Mouse (Mus musculus): ENCODE measurements around the gene Mettl6. TPM values are rescaled to one million over a fixed set of nuclear protein-coding genes. Genes with fewer than 3 reads are reported as not detected.
"Not testable (repeated sequence)": the region's sequence is repeated elsewhere in the genome, so short reads cannot be mapped to it uniquely, and the experiment has no call there.

Gene Mettl6
- total and polyA plus RNA-seq, 3 experiments, result 35.6 to 39.2 TPM; not detected in 1

DNA sequence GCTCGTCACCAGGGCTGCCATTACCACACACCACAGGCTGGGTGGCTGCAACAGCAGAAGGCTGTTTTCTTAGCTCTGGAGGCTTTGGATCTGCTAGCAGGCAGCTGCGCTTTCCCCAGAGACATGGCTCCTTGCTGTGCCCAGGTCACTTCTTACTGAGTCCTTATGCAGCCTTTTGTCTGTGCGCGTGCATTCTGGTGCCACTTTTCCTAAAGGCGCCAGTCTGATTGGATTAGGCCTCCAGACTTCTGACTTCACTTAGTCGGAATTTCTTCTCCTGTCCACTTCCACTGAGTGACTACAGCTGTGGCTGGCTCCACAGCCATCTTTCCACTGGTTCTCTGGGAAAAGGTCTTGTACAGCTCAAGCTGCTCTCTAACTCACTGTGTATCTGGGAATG lies 32.0 kb downstream of the Mettl6 start:
- H3K79me2 ChIP-seq (ENCODE audit: control insufficient read depth, insufficient read depth, low read length, poor library complexity), result no peaks in the 10 kb centered on the region
- no peak overlapping the region for H3K9ac ChIP-seq (ENCODE audit: control insufficient read depth, low read depth, low read length, poor library complexity, severe bottlenecking)
- no peaks in the 10 kb centered on the region for H3K4me1 ChIP-seq (ENCODE audit: control insufficient read depth in 1 of 2, insufficient read depth in 2 of 2, low read length in 2 of 2)
- no peak overlapping the region for H3K4me3 ChIP-seq (ENCODE audit: control insufficient read depth in 1 of 2, insufficient read depth in 1 of 2, low read depth in 2 of 2, low read length in 2 of 2)
- no peaks in the 10 kb centered on the region for H3K9me3 ChIP-seq (replicated peaks; ENCODE audit: insufficient read depth, low read length)
- no peak for DNase-seq (ENCODE audit: low read depth, low spot score)
- TF ChIP-seq GABPA (IDR thresholded peaks at IDR 0.05; ENCODE audit: low read depth, low read length) (no peak), USF2 (IDR thresholded peaks at IDR 0.05; ENCODE audit: borderline replicate concordance in 1 of 2, insufficient read depth in 1 of 2, low read depth in 1 of 2, low read length in 2 of 2) (no peak), TAL1 (IDR thresholded peaks at IDR 0.05; ENCODE audit: low read length) (no peak), CHD2 (IDR thresholded peaks at IDR 0.05; ENCODE audit: low read length) (no peak), USF1 (IDR thresholded peaks at IDR 0.05; ENCODE audit: low read depth, low read length) (no peak), UBTF (IDR thresholded peaks at IDR 0.05; ENCODE audit: borderline replicate concordance, insufficient read depth, low read depth, low read length) (no peak)
- H3K36me3 ChIP-seq (ENCODE audit: control insufficient read depth in 1 of 2, insufficient read depth in 2 of 2, low read length in 2 of 2), result no peaks in the 10 kb centered on the region
- H3K27me3 ChIP-seq (ENCODE audit: control insufficient read depth in 1 of 2, insufficient read depth in 2 of 2, low read length in 2 of 2), result no peaks in the 10 kb centered on the region
- no peak overlapping the region for H3K27ac ChIP-seq (ENCODE audit: control insufficient read depth, low read depth, low read length)

DNA sequence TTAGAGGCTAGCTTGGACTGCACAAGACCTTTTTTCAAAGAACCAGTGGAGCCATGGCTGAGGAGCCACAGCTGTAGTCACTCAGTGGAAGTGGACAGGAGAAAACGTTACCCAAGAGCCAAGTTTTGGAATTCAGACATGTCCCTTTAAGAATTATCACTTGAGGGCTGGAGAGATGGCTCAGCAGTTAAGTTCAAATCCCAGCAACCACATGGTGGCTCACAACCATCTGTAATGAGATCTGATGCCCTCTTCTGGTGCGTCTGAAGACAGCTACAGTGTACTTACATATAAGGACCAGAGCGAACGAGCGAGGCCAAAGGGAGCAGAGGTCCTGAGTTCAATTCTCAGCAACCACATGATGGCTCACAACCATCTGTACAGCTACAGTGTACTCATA lies 32.6 kb downstream of the Mettl6 start:
- not testable (repeated sequence) for H3K36me3 ChIP-seq (ENCODE audit: control insufficient read depth in 1 of 2, insufficient read depth in 2 of 2, low read length in 2 of 2); H3K9ac ChIP-seq (ENCODE audit: control insufficient read depth, low read depth, low read length, poor library complexity, severe bottlenecking); H3K79me2 ChIP-seq (ENCODE audit: control insufficient read depth, insufficient read depth, low read length, poor library complexity); H3K9me3 ChIP-seq (replicated peaks; ENCODE audit: insufficient read depth, low read length); H3K27ac ChIP-seq (ENCODE audit: control insufficient read depth, low read depth, low read length); H3K4me1 ChIP-seq (ENCODE audit: control insufficient read depth in 1 of 2, insufficient read depth in 2 of 2, low read length in 2 of 2); H3K27me3 ChIP-seq (ENCODE audit: control insufficient read depth in 1 of 2, insufficient read depth in 2 of 2, low read length in 2 of 2); H3K4me3 ChIP-seq (ENCODE audit: control insufficient read depth in 1 of 2, insufficient read depth in 1 of 2, low read depth in 2 of 2, low read length in 2 of 2)
- TF ChIP-seq MYC (IDR thresholded peaks at IDR 0.05; ENCODE audit: low read depth, low read length) (peak; percentile 39; the same call in 1 of the 2 replicates), RAD21 (IDR thresholded peaks at IDR 0.05; ENCODE audit: low read depth, low read length) (peak; percentile 30), SMC3 (IDR thresholded peaks at IDR 0.05; ENCODE audit: low read depth, low read length) (peak; percentile 62), CTCF (IDR thresholded peaks at IDR 0.05 in 2 of 3, conservative IDR thresholded peaks at IDR 0.05 in 1 of 3; ENCODE audit: control insufficient read depth in 1 of 3, insufficient read depth in 1 of 3, low read depth in 2 of 3, low read length in 3 of 3, poor library complexity in 1 of 3, severe bottlenecking in 1 of 3) (peak in 2 of 3 experiments; percentile 9 to 56; a peak in 2 of 6 replicates), ZC3H11A (IDR thresholded peaks at IDR 0.05; ENCODE audit: low read depth, low read length) (0 out of 2 replicates have a peak, but pooled peaks have one; percentile 12)
- peak; percentile 37 for DNase-seq (ENCODE audit: low read depth, low spot score)

DNA sequence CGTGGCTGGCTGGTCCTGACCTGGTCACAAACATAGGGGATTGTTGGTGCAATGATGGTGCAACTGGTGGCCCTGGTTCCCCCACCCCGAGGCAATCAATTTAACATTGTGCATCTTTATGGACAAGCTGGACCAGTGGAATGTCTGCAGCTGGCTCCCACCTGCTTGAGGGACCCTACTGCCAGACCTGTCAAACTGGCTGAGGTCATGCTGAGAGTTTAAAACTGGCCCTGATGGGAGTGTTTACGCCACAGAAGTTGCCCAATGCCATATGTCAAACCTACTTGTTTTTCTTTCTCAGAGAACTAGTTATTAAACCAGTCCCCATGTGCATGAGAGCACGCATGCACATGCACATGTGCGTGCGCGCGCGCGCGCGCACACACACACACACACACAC lies 36.8 kb downstream of the Mettl6 start:
- Histone ChIP-seq H3K4me1 (ENCODE audit: control insufficient read depth in 1 of 2, insufficient read depth in 2 of 2, low read length in 2 of 2) (peaks cover 3 to 6% of the 10 kb centered on the region in 2 experiments; a peak in 3 of 4 replicates), H3K36me3 (ENCODE audit: control insufficient read depth in 1 of 2, insufficient read depth in 2 of 2, low read length in 2 of 2) (peaks cover 0 to 4% of the 10 kb centered on the region in 2 experiments; a peak in 2 of 4 replicates), H3K9me3 (replicated peaks; ENCODE audit: insufficient read depth, low read length) (no peaks in the 10 kb centered on the region), H3K27me3 (ENCODE audit: control insufficient read depth in 1 of 2, insufficient read depth in 2 of 2, low read length in 2 of 2) (no peaks in the 10 kb centered on the region), H3K9ac (ENCODE audit: control insufficient read depth, low read depth, low read length, poor library complexity, severe bottlenecking) (no peak overlapping the region), H3K27ac (ENCODE audit: control insufficient read depth, low read depth, low read length) (no peak overlapping the region), H3K79me2 (ENCODE audit: control insufficient read depth, insufficient read depth, low read length, poor library complexity) (no peaks in the 10 kb centered on the region), H3K4me3 (ENCODE audit: control insufficient read depth in 1 of 2, insufficient read depth in 1 of 2, low read depth in 2 of 2, low read length in 2 of 2) (no peak overlapping the region)
- no peak for DNase-seq (ENCODE audit: low read depth, low spot score)
- TF ChIP-seq SIN3A (IDR thresholded peaks at IDR 0.05; ENCODE audit: low read length) (no peak), MXI1 (IDR thresholded peaks at IDR 0.05; ENCODE audit: low read depth, low read length) (no peak), EP300 (IDR thresholded peaks at IDR 0.05; ENCODE audit: low read depth in 1 of 2, low read length in 2 of 2) (no peak), RAD21 (IDR thresholded peaks at IDR 0.05; ENCODE audit: low read depth, low read length) (no peak)
